Mouse (Mus musculus): ENCODE data around the gene Mrpl44. TPM values are rescaled to one million over a fixed set of nuclear protein-coding genes. Genes with fewer than 3 reads are reported as not detected.

Gene Mrpl44
- polyA plus RNA-seq, 1 experiment from 2014 or later: 57.5 TPM

DNA sequence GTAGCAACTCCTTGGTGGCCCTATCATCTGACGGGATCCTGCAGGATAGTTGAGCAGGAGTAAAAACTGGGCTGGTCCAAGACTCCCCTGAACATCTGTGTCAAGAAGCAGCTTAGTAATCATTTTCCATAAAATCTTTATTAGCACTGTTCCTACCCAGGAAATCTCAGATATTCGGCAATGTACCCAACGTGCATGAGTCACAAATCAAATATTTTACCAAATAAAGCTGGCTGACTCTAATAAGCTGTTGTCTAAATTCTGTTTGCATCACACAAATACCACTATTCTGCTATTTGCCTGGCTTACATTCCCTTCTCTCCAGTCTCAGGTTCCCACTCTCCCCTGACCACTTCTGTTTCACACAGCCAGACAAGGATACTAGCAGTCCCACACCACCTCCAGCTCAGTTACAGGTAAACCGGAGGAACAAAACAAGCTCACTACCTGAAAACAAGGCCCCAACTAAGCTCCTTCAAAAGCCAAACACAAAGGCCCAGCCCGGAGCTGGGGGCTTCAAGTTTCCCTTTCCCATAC is 16.3 kb upstream of the Mrpl44 start:
- ATAC-seq (replicated peaks; ENCODE audit: extremely low read depth, insufficient read depth, low FRiP score): no peak
- WGBS: 74% methylated on average over 5 of the region's 5 CpGs
- no peak overlapping the region for H3K27ac ChIP-seq (ENCODE audit: low read length)
- H3K27me3 ChIP-seq (ENCODE audit: control insufficient read depth, insufficient read depth, low read length): no peaks in the 10 kb centered on the region
- no peaks in the 10 kb centered on the region for H3K9me3 ChIP-seq (replicated peaks; ENCODE audit: control insufficient read depth, low read length)
- no peaks in the 10 kb centered on the region for H3K36me3 ChIP-seq (ENCODE audit: control insufficient read depth, insufficient read depth)
- peaks cover 30% of the 10 kb centered on the region for H3K4me1 ChIP-seq (ENCODE audit: control insufficient read depth, insufficient read depth, low read length)
- no peak overlapping the region for H3K9ac ChIP-seq (ENCODE audit: low read length)
- H3K4me2 ChIP-seq (ENCODE audit: low read depth, low read length): peak overlapping the region; percentile 36
- H3K4me3 ChIP-seq (ENCODE audit: low read length): peak overlapping the region; percentile 1; the same call in 1 of the 2 replicates

DNA sequence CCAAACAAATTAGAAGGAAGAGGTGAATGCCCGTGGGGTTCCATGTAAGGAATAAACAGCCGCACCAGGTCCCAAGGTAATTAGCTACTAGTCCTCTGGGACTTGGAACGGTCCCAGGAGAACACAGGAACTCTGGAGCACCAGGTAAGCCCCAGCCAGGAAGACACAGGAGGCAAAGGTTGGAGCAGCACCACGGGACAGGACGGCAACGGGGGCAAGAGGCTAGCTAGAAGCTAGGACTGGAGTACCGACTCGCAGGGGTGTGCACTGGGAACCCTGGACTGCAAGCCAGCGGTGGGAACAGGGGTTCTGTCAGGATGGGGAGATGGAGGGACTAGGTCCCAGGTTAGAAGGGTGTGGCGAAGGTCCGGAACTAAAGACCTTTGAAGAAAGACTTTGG is 15.2 kb upstream of the Mrpl44 start:
- Histone ChIP-seq H3K9me3 (replicated peaks; ENCODE audit: control insufficient read depth, low read length) (no peaks in the 10 kb centered on the region), H3K36me3 (ENCODE audit: control insufficient read depth, insufficient read depth) (no peaks in the 10 kb centered on the region), H3K27ac (ENCODE audit: low read length) (no peak overlapping the region), H3K4me1 (ENCODE audit: control insufficient read depth, insufficient read depth, low read length) (peaks cover 26% of the 10 kb centered on the region), H3K4me3 (ENCODE audit: low read length) (peak overlapping the region; percentile 95), H3K27me3 (ENCODE audit: control insufficient read depth, insufficient read depth, low read length) (no peaks in the 10 kb centered on the region), H3K4me2 (ENCODE audit: low read depth, low read length) (peak overlapping the region; percentile 98), H3K9ac (ENCODE audit: low read length) (peak overlapping the region; percentile 97)
- 11% methylated on average over 11 of the region's 11 CpGs for WGBS
- ATAC-seq (replicated peaks; ENCODE audit: extremely low read depth, insufficient read depth, low FRiP score): no peak

DNA sequence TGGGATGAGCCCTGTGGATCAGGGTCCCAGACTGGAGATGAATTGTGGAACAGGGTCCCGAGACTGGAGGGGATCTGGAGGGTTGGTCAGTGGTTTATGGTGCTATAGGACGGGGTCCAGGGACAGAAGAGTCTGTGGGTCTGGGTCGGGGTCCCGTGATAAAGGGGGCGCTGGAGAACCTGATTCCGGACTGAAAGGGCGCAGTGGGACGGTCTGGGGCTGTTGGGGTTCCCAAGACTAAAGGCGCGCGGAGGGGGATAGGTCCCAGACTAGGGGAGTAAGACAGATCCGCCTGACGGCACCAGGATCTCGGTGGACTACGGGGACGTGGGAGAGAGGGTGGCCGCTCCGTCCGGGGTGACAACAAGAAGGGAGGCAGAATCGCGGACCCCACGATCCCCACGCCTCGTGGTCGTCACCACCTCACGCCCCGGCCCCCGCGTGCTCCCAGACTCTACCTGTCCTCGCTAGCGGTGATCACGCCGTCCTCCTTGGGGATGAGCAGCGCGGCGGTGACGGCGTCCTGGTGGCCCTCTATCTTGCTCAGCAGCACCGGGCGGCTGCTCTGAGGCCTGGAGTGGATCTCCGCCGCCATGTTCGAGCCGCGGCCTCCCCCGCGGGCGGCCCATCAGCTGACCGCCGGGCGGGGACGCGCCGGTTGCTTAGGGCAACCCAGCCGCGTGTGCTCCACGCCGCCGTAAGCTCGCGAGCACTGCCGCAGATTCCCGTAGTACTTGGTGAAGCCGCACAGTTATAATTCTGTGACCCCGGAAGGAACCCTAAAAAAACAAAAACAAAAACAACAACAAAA is 14.5 kb upstream of the Mrpl44 start:
- H3K27ac ChIP-seq (ENCODE audit: low read length): peak overlapping the region; percentile 38; the same call in 1 of the 2 replicates
- H3K27me3 ChIP-seq (ENCODE audit: control insufficient read depth, insufficient read depth, low read length): no peaks in the 10 kb centered on the region
- H3K4me3 ChIP-seq (ENCODE audit: low read length): peak overlapping the region; percentile 95
- H3K9me3 ChIP-seq (replicated peaks; ENCODE audit: control insufficient read depth, low read length): no peaks in the 10 kb centered on the region
- peak overlapping the region; percentile 98 for H3K4me2 ChIP-seq (ENCODE audit: low read depth, low read length)
- under 1% methylated on average over 63 of the region's 65 CpGs for WGBS
- H3K4me1 ChIP-seq (ENCODE audit: control insufficient read depth, insufficient read depth, low read length): peaks cover 26% of the 10 kb centered on the region
- peak; percentile 93 for ATAC-seq (replicated peaks; ENCODE audit: extremely low read depth, insufficient read depth, low FRiP score)
- peak overlapping the region; percentile 97 for H3K9ac ChIP-seq (ENCODE audit: low read length)
- no peaks in the 10 kb centered on the region for H3K36me3 ChIP-seq (ENCODE audit: control insufficient read depth, insufficient read depth)

DNA sequence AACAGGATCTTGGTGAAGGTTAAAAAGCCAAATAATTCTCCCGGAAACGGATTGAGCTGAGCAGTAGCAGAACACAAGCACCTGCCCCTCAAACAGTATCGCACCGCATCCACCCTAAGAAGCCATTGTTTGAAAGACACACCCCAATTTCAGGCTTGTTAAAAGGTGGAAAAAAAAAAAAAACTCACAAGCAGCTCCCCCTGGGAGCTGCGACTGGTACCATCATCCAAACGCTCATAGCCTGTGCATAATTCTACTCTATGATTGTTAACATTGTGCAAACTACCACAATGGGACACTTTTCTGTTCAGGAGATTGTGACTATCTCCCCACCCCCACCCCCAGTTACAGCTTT is 13.9 kb upstream of the Mrpl44 start:
- ATAC-seq (replicated peaks; ENCODE audit: extremely low read depth, insufficient read depth, low FRiP score): no peak
- H3K9me3 ChIP-seq (replicated peaks; ENCODE audit: control insufficient read depth, low read length): no peaks in the 10 kb centered on the region

DNA sequence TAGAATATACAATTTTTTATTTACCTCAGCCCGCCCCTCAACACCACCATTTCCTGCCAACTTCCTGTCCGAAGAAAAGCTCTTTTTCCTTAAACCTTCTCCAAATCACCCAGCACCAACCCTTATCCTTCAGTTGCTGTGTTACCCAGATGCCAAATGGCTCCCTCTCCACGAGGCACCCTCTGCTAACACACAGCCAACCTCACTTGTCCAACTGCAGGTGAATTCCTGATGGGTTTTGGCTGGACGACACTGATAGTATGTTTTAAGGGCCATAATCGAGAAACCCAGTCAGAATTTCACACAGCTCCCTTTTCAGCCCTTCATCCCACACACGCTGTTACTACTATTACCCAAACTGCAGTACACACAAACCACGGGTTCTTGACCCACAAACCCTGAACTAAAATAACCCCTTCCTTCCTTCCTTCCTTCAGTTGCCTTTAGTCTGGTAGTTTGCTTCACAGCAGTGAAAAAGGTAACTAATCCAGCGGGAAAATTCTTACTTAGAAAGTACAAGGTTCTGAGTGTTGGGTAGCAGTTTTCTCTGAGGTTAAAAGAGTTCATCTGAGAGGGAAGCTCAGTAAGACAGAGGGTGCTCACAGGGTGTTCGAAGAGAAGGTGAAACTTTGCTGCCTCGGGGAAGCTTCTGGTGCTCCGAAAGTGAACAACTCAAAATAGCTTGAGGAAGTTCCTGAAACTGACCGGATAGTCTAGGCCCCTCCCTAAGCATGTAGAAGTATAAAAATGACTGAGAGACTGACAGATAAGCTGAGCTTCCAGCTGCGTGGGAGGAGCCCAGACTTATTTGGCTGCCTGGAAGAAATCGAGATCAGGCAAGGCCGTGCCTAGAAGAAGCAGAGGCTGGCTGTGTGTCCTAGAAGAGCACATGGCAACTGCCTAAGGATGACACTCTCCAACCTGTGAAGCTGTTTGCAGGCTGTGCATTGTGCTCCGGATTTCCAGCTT is 13.3 kb upstream of the Mrpl44 start:
- 40% methylated on average over 16 of the region's 16 CpGs for WGBS
- H3K4me3 ChIP-seq (ENCODE audit: low read length): no peak overlapping the region
- H3K9ac ChIP-seq (ENCODE audit: low read length): no peak overlapping the region

More for the DNA sequence above, 13.9 kb upstream of the Mrpl44 start:
- Histone ChIP-seq H3K4me1 (ENCODE audit: control insufficient read depth, insufficient read depth, low read length) (peaks cover 21% of the 10 kb centered on the region), H3K36me3 (ENCODE audit: control insufficient read depth, insufficient read depth) (no peaks in the 10 kb centered on the region), H3K4me2 (ENCODE audit: low read depth, low read length) (peak overlapping the region; percentile 98), H3K27me3 (ENCODE audit: control insufficient read depth, insufficient read depth, low read length) (no peaks in the 10 kb centered on the region), H3K9ac (ENCODE audit: low read length) (peak overlapping the region; percentile 56), H3K4me3 (ENCODE audit: low read length) (peak overlapping the region; percentile 95), H3K27ac (ENCODE audit: low read length) (no peak overlapping the region)
- WGBS: 2% methylated on average over 6 of the region's 6 CpGs

DNA sequence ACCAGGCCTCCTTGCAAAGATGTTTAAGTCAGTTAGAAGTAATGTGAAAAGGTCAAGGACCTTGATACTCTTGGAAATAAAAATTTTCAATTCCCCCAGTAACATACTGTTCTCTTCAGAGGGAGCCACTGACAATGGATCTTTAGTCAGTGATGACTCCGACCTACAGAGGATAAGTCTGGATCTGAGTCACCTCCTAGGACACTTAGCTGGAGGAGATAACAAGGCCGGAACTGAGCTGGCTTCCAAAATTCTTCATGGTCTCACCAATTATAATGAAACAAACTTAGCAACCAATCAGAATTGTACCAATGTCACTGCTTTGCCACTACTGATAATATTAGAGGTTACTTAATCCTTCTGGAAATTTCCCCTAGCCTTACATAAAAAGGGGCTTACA is 11.8 kb upstream of the Mrpl44 start:
- no peak overlapping the region for H3K27ac ChIP-seq (ENCODE audit: low read length)
- no peaks in the 10 kb centered on the region for H3K36me3 ChIP-seq (ENCODE audit: control insufficient read depth, insufficient read depth)
- H3K4me2 ChIP-seq (ENCODE audit: low read depth, low read length): no peak overlapping the region
- no peaks in the 10 kb centered on the region for H3K9me3 ChIP-seq (replicated peaks; ENCODE audit: control insufficient read depth, low read length)
- no peaks in the 10 kb centered on the region for H3K27me3 ChIP-seq (ENCODE audit: control insufficient read depth, insufficient read depth, low read length)
- no peak overlapping the region for H3K9ac ChIP-seq (ENCODE audit: low read length)
- WGBS: 49% methylated on average over 2 of the region's 2 CpGs
- H3K4me1 ChIP-seq (ENCODE audit: control insufficient read depth, insufficient read depth, low read length): peaks cover 16% of the 10 kb centered on the region
- H3K4me3 ChIP-seq (ENCODE audit: low read length): no peak overlapping the region
- no peak for ATAC-seq (replicated peaks; ENCODE audit: extremely low read depth, insufficient read depth, low FRiP score)

More for the DNA sequence above, 13.3 kb upstream of the Mrpl44 start:
- Histone ChIP-seq H3K27me3 (ENCODE audit: control insufficient read depth, insufficient read depth, low read length) (no peaks in the 10 kb centered on the region), H3K4me2 (ENCODE audit: low read depth, low read length) (peak overlapping the region; percentile 98), H3K36me3 (ENCODE audit: control insufficient read depth, insufficient read depth) (no peaks in the 10 kb centered on the region), H3K9me3 (replicated peaks; ENCODE audit: control insufficient read depth, low read length) (no peaks in the 10 kb centered on the region), H3K27ac (ENCODE audit: low read length) (no peak overlapping the region), H3K4me1 (ENCODE audit: control insufficient read depth, insufficient read depth, low read length) (peaks cover 16% of the 10 kb centered on the region)
- no peak for ATAC-seq (replicated peaks; ENCODE audit: extremely low read depth, insufficient read depth, low FRiP score)

DNA sequence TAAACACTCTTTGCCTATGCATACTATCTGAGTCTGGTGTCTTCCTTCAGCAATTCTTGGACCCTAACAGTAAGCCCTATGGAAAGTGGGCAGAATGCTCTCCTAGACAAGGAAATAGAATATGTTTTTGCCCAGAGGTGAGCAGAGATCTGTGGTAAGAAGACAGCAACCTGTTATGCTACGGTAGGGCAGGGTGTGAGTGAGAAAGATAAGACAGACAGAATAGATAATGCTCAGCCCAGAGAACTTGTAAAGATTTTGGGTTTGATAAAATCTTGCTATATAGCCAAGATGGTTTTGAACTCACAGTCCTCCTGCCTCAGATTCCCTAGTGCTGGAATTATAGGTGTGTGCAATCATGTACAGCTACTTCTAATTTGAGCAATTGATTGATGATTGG is 11.3 kb upstream of the Mrpl44 start:
- no peaks in the 10 kb centered on the region for H3K9me3 ChIP-seq (replicated peaks; ENCODE audit: control insufficient read depth, low read length)
- no peak for ATAC-seq (replicated peaks; ENCODE audit: extremely low read depth, insufficient read depth, low FRiP score)
- peaks cover 16% of the 10 kb centered on the region for H3K4me1 ChIP-seq (ENCODE audit: control insufficient read depth, insufficient read depth, low read length)
- H3K9ac ChIP-seq (ENCODE audit: low read length): no peak overlapping the region
- WGBS: 61% methylated on average over 1 of the region's 1 CpGs
- no peak overlapping the region for H3K27ac ChIP-seq (ENCODE audit: low read length)
- no peaks in the 10 kb centered on the region for H3K27me3 ChIP-seq (ENCODE audit: control insufficient read depth, insufficient read depth, low read length)
- no peak overlapping the region for H3K4me2 ChIP-seq (ENCODE audit: low read depth, low read length)
- H3K36me3 ChIP-seq (ENCODE audit: control insufficient read depth, insufficient read depth): no peaks in the 10 kb centered on the region
- no peak overlapping the region for H3K4me3 ChIP-seq (ENCODE audit: low read length)

DNA sequence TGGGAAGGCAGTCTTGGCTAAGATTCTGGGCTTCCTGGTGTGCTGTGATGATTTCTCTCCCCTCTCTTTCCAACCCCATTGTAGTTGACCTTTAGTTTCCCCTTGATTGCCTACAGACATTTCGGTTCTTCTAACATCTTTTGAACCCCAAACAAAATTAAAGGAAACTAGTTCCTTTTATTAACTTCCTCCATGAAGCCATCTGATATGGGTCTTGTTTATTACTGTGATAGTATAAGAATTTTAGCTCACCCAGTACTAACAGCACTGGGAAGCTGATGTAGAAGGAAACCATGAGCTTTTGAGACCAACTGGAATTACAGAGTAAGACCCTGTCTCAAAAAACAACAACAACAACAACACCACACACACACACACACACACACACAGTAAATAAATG is 7.6 kb upstream of the Mrpl44 start:
- WGBS: 44% methylated on average over 1 of the region's 1 CpGs
- Histone ChIP-seq H3K9ac (ENCODE audit: low read length) (no peak overlapping the region), H3K4me3 (ENCODE audit: low read length) (no peak overlapping the region), H3K27me3 (ENCODE audit: control insufficient read depth, insufficient read depth, low read length) (no peaks in the 10 kb centered on the region), H3K4me2 (ENCODE audit: low read depth, low read length) (no peak overlapping the region), H3K9me3 (replicated peaks; ENCODE audit: control insufficient read depth, low read length) (no peaks in the 10 kb centered on the region), H3K36me3 (ENCODE audit: control insufficient read depth, insufficient read depth) (no peaks in the 10 kb centered on the region), H3K27ac (ENCODE audit: low read length) (no peak overlapping the region), H3K4me1 (ENCODE audit: control insufficient read depth, insufficient read depth, low read length) (no peaks in the 10 kb centered on the region)
- ATAC-seq (replicated peaks; ENCODE audit: extremely low read depth, insufficient read depth, low FRiP score): no peak
